Mouse (Mus musculus): ENCODE data around the gene St8sia1.

St8sia1 gene

GRCm38 (mm10) chr6:142830221-142830620 is 134.0 kb downstream of the St8sia1 start:
- DNase-seq (ENCODE audit: extremely low read depth, low read depth), result no peak

- no peak for DNase-seq (ENCODE audit: extremely low read depth, low read depth)
Measured at GRCm38 (mm10) chr6:142825449-142825848, 138.8 kb downstream of the St8sia1 start.

GRCm38 (mm10) chr6:142823008-142823787 is 141.1 kb downstream of the St8sia1 start:
- DNase-seq (ENCODE audit: extremely low read depth, low read depth), result no peak

- no peak for DNase-seq (ENCODE audit: extremely low read depth, low read depth)
Measured at GRCm38 (mm10) chr6:142818306-142818705, 145.9 kb downstream of the St8sia1 start.

GRCm38 (mm10) chr6:142815513-142815912 is 148.7 kb downstream of the St8sia1 start:
- DNase-seq (ENCODE audit: extremely low read depth, low read depth), result no peak

GRCm38 (mm10) chr6:142814495-142814921 is 149.7 kb downstream of the St8sia1 start:
- peak; percentile 66 for DNase-seq (ENCODE audit: extremely low read depth, low read depth)

GRCm38 (mm10) chr6:142814011-142814410 is 150.2 kb downstream of the St8sia1 start:
- DNase-seq (ENCODE audit: extremely low read depth, low read depth), result no peak

GRCm38 (mm10) chr6:142812969-142813368 is 151.3 kb downstream of the St8sia1 start:
- no peak for DNase-seq (ENCODE audit: extremely low read depth, low read depth)

GRCm38 (mm10) chr6:142810239-142810638 is 154.0 kb downstream of the St8sia1 start:
- no peak for DNase-seq (ENCODE audit: extremely low read depth, low read depth)

GRCm38 (mm10) chr6:142809373-142810098 is 154.7 kb downstream of the St8sia1 start:
- DNase-seq (ENCODE audit: extremely low read depth, low read depth), result no peak

- DNase-seq (ENCODE audit: extremely low read depth, low read depth), result peak; percentile 85
Measured at GRCm38 (mm10) chr6:142806326-142806725, 157.9 kb downstream of the St8sia1 start.

GRCm38 (mm10) chr6:142804402-142804801 is 159.8 kb downstream of the St8sia1 start, which contains the start of gene Sult6b2:
Gene Sult6b2, minus strand, starts transcription at chr6:142804502.
- no peak for DNase-seq (ENCODE audit: extremely low read depth, low read depth)

- DNase-seq (ENCODE audit: extremely low read depth, low read depth), result no peak
Measured at GRCm38 (mm10) chr6:142802617-142803525, 161.4 kb downstream of the St8sia1 start.

- DNase-seq (ENCODE audit: extremely low read depth, low read depth), result no peak
Measured at GRCm38 (mm10) chr6:142801687-142802086, 162.6 kb downstream of the St8sia1 start.

- DNase-seq (ENCODE audit: extremely low read depth, low read depth), result no peak
Measured at GRCm38 (mm10) chr6:142799704-142800374, 164.4 kb downstream of the St8sia1 start.

GRCm38 (mm10) chr6:142798837-142799236 is 165.4 kb downstream of the St8sia1 start:
- DNase-seq (ENCODE audit: extremely low read depth, low read depth), result no peak

- no peak for DNase-seq (ENCODE audit: extremely low read depth, low read depth)
Measured at GRCm38 (mm10) chr6:142797996-142798395, 166.3 kb downstream of the St8sia1 start.

- DNase-seq (ENCODE audit: extremely low read depth, low read depth), result no peak
Measured at GRCm38 (mm10) chr6:142795655-142796441, 168.4 kb downstream of the St8sia1 start.

GRCm38 (mm10) chr6:142795087-142795486 is 169.2 kb downstream of the St8sia1 start:
- no peak for DNase-seq (ENCODE audit: extremely low read depth, low read depth)

- no peak for DNase-seq (ENCODE audit: extremely low read depth, low read depth)
Measured at GRCm38 (mm10) chr6:142793468-142793867, 170.8 kb downstream of the St8sia1 start.

Measured in MEL-GATA-1-ER (cell line).